Mouse (Mus musculus) right cerebral cortex, postnatal 36 days (tissue): ENCODE results near the gene Misp.
A peak's percentile ranks its signal among the peaks of the same experiment; 100 is the strongest.

ENCODE experiments used
- DNase-seq, 2 experiments: peaks; one replicate each; pipeline ENCODE4 v3.0.0; 2022; ENCODE audit warnings: low spot score in 2 of 2, mixed read lengths in 1 of 2

The Misp gene

DNA sequence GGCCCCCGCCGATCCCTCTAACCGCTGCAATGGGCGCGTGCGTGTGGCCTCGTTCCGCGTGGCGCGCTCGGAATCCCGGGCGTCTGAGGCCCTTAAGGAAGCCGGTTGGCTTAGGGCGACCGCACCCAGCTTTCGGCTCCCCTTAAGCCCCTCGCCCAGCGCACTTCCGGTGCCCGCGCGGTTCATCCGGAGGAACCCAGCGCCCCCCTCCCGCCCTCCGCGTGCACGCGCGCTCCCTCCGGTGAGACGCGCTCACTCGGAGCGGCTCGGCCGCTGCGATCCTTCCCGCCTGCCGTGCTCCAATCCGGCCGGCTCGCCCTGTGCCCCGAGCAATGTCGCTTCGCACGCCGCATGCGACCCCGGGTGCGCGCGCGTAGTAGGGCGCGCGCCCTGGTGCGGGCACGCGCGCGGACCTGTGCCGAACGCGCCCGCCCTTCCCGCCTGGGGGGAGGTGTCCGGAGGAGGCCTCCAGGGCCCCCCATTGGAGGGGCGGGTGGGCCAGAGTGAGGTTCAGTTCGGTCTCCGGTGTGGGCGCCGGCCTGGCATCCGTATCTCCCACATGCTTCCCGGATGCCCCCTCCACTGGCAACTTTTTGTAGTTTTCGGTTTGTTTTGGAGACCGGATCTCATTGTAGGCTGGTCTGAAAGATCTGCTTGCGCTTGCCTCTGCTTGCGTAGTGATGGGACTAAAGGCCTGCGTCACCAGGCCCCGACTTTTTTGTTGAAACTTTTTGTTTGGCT, 34.2 kb downstream of the Misp start:
- no peak for DNase-seq

DNA sequence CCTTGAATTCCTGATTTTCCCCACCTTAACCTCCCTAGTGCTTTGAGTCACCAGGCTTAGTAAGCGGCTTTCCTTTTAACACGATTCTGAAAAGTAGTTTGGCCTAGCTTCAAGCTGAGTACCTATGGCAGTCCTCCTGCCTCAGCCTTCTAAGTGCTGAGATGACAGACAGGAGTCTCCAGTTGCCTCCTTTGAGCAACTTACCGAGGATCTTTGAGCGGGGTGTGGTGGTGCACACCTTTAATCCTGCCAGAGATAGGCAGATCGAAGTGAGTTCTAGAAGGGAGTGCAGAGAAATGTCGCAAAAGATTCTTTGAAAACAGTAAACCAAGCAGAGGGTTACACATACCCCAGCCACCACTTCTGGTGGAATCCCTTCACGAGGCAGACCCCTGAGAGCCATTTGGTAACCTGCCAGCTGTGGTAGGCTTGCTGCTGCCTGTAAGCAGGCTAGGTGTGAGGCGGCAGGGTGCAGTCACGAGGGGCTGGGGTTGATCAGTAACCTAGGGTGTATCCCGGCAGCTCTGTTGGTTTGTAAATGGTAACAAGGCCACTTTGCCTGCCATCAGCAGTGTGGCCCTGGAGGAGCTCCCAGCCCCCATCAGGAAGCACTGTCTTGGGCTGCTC, 34.9 kb downstream of the Misp start:
- DNase-seq, result no peak

DNA sequence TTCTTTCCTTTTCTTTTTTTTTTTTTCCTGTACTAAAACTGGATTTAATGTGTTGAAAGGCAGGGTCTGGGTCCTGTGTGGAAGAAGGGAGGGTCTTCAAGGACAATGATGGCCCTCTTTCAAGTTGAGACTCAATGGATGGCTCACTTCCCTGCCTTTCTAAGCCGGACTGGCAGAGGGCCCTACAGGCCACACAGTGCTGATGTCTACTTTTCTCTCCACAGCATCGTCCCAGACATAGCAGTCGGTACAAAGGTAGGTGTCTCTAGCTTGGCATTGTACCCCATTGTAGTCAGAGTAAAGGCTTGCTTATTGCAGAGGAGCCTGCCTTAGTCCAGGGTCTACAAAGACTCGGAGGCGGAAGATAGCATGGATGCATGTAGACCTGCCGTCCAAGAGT, 35.5 kb downstream of the Misp start:
- no peak for DNase-seq

DNA sequence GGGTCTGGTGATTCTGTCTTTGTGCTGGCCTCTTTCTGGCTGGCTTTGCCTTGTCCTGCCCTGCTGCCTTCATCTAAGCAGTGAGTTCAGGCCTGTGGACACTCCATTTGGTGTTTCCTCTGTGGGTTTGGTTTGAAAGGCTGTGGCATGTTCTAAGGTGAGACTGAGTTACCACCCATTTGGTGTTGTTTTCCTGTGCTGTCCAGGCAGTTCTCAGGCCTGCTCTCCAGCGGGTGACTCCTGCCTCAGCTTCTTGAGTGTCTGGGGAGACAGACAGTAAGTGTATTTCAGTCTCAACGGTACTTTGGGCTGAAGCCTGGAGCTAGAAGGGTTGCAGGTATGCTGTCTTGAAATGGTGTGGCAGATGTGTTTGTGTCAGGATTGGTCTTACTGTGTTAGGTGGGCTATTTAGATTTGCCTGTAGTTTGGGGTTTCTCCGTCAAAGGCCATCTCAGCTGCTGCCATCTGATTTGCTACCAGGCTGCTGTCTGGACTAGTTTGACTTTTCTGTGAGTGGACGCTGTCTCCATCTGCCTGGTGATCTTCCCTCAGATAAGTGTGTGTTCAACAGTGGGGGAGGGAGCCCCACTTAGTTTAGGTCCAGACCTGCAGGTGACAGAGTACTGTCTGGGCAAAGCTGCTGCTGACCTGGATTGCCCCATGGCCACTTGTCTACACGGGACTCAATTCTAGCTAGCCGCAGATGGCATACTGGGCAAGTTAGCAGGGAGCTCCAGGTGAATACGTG, 36.1 kb downstream of the Misp start:
- no peak for DNase-seq

DNA sequence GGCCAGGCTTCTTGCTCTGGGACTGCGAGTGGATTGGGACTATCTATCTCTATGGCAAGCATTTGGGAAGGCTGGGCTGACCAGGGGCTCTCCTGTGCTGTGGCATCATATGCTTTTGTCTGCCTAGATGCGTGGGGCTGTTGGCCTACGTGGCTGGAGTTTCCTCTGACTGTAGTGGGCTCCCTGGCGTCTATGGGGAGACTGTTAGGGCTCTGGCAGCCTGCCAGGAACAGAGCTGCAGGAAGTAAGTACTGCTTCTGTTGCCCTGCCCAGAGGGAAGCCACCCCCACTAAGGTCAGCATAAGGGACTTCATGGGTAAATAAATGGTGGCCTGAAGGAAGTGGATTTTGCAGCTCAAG, 36.6 kb downstream of the Misp start:
- no peak for DNase-seq

DNA sequence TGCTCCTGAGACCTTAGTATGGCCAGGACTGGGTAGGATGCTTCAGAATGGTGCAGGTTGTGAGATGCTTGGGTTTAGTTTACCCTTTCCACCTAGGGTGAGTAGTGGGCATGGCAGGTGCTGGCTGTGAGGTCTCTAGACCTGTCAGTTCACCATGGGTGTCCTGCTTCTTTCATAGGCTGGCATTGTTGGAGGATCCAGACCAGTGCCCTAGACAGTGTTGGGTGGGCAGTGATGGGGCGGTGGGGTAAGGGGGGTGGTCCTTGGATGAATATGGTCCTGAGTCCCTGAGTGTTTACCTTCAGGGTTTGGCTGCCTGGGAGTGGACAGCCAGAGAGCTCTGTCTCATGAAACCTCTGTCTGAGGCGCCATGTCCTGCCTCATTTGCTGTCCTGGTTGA, 37.1 kb downstream of the Misp start:
- no peak for DNase-seq

DNA sequence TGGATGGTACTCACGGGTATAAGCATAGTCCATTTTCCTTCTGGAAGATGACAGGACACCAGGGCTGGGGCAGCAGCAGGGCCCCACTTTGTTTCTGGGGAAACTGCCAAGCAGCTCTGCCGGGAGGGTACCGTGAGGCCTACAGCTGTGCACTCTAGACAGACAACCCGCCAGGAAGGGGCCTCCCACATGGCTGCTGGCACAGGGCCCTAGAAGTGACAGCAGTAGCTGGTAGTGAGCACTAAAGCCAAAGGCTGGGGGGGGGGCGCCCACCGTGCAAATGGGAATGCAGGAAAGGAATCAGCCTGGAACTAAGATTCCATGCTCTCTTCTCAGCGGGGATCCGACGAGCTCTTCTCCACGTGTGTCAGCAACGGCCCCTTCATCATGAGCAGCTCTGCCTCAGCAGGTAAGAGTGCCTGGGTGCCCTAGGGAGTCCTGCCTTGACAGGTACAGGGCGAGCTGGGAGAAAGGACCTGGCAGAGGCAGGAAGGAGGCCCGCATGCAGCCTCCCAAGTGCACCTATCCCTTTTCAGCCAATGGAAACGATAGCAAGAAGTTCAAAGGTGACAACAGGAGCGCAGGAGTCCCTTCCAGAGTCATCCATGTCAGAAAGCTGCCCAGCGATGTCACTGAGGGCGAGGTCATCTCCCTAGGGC, 37.8 kb downstream of the Misp start:
- peak; percentile 60 to 68 for DNase-seq

DNA sequence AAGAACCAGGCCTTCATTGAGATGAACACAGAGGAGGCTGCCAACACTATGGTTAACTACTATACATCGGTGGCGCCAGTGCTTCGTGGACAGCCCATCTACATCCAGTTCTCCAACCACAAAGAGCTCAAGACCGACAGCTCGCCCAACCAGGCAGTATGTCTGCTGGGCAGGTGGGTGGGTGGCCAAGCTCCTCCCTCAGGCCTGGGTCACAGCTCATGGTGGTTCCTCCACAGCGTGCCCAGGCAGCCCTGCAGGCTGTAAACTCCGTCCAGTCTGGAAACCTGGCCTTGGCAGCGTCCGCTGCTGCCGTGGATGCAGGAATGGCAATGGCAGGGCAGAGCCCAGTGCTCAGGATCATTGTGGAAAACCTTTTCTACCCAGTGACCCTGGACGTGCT, 38.3 kb downstream of the Misp start:
- no peak for DNase-seq

DNA sequence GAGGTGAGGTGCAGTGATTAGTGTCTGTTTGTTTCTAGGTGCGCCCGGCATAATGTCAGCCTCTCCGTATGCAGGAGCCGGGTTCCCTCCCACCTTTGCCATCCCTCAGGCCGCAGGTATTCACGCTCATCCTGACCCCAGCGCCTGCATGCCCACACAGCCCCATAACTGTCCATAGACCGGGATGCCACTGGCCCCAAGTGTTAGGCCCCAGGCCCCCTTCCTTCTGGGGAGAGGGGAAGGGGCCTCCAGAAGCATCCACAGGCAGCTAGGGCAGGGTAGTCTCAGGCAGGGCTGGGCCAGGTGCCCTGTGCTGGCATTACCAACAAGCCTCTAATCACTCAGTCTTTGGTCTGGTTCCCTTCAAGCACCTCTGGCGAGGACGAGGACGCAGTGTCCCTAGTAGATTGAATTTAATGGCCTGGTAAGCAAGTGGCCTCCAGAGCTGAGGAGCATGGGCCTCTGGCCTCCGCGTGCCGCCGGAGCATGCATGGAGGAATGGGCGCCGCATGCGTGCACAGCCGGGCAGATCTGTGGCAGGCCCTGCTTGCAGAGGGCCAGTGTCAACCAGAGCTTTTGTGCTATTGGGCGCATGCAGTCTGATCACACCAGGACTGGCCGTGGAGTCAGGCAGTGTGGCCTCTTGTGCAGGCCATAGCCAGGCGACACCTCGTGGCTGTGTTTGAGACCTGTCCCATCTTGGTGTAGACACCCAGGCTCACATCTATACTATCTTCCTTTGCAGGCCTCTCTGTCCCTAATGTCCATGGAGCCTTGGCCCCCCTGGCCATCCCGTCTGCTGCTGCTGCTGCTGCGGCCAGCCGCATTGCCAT, 39.5 kb downstream of the Misp start:
- DNase-seq, result no peak

DNA sequence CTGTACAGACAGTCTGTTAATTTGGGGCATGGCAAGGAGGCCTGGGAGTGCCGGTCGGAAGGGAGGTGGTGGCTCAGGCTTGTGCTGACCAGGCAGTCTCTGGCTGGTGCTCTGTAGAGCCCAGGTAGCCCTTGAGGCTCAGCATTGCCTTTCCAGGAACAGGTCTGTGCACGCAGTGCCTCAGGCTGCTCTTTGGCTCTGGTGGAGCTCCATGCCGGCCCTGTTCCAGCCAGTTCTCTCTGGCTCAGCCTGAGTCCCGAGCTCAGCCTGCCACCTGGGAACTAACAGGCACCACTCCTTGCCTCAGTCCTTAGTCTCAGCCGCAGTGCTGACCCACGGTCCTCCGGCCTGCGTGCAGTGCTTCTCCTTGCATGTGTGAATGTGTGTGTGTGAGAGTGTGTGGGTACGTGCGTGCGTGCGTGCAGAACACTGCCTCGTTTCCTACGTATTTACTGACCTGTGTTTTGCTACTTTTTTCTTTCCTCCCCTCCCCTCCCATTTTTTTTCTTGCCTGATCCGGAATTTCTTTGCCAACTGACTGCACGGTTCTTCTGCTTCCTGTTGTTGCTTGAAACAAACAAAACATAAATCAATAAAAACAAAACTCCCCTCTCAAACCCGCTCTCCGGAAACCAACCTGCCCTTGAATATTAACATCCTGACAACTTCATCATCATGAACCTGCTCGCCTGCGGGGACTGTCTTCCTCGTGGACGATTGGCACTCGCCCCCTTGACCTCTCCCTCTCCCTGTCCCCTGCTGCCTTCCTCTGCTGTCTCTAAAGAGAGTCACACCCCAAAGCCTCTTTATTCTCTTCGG, 40.6 kb downstream of the Misp start:
- DNase-seq, result no peak

DNA sequence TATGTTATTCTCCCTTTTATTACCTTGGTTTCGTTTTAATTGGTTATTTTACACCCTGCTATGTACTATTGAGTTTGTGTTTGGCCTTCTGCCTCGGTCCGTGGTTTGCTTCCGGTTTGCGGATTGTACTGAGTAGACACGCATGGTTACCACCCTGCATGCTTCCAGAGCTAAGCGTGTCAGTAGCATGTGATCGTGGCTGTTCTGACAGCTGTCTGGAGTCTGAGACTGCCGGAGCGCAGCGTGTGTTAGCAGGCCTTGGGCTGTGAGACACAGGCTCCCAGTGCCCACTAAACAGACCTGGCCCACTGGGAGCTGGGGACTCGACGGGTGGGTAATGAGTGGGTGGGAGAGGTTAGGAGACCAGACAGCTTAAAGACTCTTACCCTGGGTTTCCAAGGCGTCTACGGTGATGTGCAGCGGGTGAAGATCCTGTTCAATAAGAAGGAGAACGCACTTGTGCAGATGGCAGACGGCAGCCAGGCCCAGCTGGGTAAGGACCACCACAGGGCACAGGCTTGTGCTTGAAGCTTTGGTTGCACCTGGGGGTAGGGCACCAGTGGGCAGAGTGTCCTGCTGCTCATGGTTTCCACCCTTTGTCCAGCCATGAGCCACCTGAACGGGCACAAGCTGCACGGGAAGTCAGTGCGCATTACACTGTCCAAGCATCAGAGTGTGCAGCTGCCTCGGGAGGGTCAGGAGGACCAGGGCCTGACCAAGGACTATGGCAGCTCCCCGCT, 41.4 kb downstream of the Misp start:
- DNase-seq, result no peak

DNA sequence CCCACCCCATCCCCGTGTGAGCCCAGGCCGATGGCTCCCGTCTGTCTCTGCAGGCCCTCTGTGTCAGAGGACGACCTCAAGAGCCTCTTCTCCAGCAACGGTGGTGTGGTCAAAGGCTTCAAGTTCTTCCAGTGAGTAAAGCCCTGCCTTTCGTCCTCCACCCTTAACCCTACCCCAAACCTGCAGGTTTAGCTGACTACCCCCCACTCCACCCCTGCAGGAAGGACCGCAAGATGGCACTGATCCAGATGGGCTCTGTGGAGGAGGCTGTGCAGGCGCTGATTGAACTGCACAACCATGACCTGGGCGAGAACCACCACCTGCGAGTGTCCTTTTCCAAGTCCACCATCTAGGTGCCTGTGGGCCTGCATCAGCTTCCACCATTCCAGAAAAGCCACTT, 42.1 kb downstream of the Misp start:
- DNase-seq, result no peak

DNA sequence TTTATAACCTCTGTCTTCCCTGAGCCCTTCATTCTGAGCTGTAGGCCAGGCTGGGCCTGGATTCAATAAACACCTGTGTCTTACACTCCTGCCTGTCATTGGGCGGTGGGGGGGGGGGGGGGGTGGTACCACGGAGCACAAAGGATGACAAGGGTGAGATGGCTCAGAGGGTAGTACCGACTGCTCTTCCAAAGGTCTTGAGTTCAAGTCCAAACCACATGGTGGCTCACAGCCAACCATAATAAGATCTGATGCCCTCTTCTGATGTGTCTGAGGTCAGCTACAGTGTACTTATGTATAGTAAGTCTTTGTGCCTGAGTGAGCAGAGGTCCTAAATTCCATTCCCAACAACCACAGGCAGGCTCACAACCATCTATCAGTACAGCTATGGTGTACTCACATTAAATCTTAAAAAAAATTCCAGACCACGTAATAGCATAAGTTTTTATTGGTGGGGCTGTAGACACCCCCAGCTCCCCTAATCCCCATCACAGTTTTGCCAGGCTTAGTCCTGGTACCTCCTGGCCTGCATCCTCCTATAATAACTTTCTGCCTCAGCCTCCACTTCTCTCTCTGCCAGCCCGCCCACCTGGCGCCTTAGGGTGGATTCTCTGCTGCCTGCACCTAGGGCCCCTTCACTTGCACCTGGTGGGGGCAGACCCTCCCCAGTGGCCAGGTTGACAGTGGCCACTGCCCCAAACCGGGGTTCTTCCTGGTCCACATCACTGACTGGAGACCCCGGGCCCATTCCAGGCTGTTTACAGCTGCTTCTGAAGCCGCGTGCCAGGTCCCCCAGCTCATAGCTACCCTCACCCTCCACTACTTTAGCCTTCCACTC, 43.8 kb downstream of the Misp start:
- DNase-seq, result no peak

DNA sequence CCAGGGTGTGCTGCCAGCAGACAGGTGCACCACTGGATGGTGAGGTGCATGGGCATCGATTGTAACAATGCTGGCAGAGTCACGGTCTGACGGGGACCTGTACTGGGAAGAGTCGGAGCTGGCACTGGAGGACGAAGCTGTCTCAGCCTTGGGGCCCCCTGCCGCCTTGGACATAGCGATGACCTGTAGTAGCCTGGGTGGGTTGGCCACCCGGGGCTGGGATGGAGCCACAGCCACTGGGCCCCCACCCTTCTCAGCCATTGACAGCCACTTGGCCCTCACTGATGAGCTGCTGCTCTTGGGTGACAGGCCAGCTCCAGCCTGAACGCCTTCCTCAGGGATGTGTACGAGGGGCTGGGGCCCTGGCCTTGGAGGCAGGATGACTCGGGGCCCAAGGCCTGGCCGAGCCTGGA, 44.4 kb downstream of the Misp start:
- DNase-seq, result no peak

DNA sequence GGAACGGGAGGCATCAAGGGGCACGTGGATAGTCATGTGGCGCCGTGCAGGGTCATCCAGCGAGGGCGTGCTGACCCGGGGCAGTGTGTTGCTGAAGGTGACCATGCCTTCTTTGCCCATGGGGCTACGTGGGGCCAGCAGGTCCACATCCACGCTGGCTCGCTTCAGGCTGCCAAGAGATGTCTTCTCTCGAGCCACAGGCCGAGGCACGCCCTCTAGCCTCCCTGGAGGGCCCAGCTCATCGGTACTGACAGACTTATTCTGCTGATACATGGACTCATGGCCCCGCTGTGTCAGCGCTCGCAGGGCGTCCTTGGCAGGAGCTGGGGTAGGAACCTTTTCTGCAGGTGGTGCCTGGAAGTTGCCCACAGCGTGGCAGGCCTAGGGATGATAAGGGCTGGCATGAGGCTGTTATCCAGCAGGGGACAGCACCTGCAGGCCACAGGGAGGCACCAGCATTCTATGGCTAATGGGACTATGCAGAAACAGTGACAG, 45.1 kb downstream of the Misp start:
- no peak for DNase-seq

DNA sequence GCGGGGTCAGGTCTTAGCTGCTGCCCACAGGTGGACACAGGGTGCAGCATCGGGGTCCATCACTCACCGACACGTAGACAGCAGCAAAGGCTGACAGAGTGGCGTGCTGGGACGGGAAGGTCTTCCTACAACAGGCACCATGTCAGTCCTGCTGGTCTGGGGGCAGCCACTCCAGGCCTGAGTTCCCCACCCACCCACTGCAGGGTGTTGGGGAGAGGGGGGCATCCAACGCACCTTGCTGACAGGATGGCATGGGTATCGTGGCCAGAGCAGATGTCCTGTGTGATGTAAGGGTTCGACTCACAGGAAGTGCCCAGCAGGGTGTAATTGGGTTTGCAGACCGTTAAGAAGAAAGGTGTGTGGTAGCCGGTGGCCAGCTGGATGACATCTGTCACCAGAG, 45.8 kb downstream of the Misp start:
- DNase-seq, result no peak

DNA sequence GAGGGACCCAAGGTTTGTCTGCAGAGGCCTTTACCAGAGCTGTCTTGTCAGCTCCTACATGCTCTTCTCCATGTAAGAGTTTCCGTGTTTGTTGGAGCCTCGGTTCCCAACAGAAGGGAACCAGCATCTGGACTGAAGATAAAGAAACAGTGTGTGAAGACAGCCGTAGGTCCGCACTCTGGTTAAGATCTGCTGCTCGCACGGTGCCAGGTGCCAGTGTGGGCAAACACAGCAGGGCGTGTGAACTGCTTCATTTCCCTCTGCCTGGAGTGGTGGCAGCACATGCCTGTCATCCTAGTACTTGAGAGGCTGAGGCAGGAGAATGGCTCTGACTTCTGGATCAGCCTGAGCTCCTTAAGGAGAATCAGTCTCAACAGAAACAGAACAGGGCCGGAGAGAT, 51.1 kb downstream of the Misp start:
- no peak for DNase-seq

DNA sequence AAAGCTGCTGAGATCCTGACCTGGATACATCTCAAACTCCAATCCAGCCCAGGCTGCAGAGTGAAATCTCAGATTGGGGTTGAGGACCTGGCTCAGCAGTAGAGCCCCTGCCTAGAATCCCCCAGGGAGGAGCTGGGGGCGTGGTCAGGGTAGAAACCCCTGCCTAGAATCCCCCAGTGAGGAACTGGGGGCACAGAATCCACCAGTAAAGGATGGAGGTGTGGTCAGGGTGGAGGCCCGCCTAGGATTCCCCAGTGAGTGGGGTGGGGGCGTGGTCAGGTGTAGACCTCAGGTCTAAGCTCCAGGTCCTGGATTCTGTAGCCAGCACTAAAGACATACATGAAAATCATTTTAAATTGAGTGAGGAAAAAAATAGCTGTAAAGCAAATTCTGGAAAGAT, 52.1 kb downstream of the Misp start:
- no peak for DNase-seq

DNA sequence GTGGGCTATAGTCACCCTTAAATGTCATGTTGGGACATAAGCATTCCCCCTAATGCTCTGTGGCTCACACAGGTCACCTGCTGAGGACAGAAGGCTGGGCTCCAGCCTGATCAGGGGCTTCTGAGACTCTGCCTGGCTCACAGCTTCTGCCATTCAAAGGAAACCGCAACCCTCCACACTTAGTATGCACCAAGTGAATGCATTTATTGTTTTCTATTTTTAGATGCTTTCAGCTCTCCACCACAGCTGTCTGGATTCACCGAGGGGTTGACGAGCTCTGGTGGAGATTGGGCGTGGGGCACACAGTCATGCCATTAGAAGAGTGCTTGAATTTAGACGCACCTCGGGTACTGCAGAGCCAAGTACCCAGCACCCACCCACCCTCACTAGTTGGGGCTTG, 52.5 kb downstream of the Misp start:
- DNase-seq, result no peak
